Mouse (Mus musculus): ENCODE measurements around the gene Ltn1. TPM values are rescaled to one million over a fixed set of nuclear protein-coding genes. Genes with fewer than 3 reads are reported as not detected.
A peak's percentile ranks its signal among the peaks of the same experiment; 100 is the strongest.

Gene Ltn1
- polyA plus RNA-seq (2016; fragmentation: Nextera tagmentation; extraction: Ambion mirVana): 33.2 and 37.3 TPM in 2 replicates

DNA sequence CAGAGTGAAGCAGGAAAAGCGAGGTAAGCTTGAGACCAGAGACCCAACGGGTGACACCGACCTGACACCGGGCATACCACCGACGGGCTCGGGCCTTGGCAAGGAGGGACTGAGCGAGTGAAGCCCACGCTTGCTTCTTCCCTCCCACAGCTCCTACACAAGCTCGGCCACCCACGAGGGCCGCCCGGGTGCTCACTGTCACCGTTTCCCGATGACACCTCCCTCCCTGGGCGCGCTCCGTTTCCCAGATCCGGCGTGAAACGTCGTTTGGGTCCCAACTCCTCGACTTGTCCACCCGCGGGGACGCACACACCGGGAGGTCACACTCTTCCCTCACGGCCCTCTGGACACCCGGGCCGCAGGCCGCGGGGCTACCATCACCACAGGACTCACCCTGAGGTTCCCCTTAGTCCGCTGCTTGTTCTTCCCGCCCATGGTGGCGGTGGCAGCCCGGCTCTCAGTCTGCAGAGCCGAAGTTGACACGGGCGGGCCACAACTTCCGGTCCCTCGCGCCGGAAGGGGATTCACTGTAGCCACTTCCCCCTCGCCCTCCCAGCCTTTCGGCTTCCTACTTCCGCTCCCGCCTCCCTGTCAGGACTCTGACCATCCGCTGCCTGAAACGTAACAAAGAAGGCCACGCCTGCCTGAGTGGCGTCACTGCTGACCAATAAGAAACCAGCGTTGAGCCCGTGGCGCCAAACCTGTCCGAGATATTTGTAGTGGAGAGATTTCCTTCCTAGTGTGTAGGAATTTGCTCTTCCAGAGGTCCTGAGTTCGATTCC, at the start of gene Ltn1:
Gene Ltn1, minus strand, starts transcription at position 580 of the 782 bp plus-strand sequence.
- H3K4me2 ChIP-seq: peak within 1 kb of the TSS; percentile 92
- peaks cover 6% of the 10 kb centered on the region; the same call in 1 of the 2 replicates for H3K4me1 ChIP-seq (replicated peaks)
- 0 out of 2 replicates have a peak within 1 kb of the TSS, but pooled peaks have one; percentile 23 for H3K27ac ChIP-seq
- ATAC-seq (ENCODE audit: insufficient number of reproducible peaks, insufficient read depth, low FRiP score, low TSS enrichment, low read depth): peak; percentile 97
- H3K27me3 ChIP-seq: no peaks in the 10 kb centered on the region
- peak within 1 kb of the TSS; percentile 92 for H3K4me3 ChIP-seq (replicated peaks)
- H3K9me3 ChIP-seq: no peaks in the 10 kb centered on the region
- peak within 1 kb of the TSS; percentile 79 for H3K9ac ChIP-seq (replicated peaks)
- H3K36me3 ChIP-seq: 0 out of 2 replicates have a peak, but pooled peaks cover 7% of the 10 kb centered on the region
- WGBS: under 1% methylated on average over 56 of the region's 56 CpGs

DNA sequence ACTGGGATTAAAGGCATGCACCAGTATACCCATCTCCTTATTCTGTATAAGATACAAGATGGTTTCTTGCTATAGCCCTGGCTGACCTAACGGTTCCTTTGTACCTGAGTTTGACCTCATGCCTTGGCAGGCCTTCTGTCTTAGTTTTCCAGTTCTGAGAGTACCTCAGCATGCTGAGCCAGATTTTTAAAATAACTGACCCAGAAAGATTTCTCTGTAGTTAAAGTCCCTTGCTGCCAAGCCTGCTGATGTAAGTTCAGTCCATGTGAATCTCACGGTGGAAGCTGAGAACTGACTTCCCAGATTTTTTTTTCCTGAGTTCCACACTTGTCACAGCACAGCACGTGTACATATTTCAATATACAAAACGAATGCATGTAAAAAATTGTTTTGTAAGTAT, 38.2 kb upstream of the Ltn1 start:
- H3K4me3 ChIP-seq (replicated peaks): no peak overlapping the region

GRCm38 (mm10) chr16:87458752-87459151, 26.3 kb upstream of the Ltn1 start:
- no peak overlapping the region for H3K4me2 ChIP-seq
- over 99% methylated on average over 3 of the region's 3 CpGs for WGBS
- H3K4me3 ChIP-seq (replicated peaks): no peak overlapping the region
- no peaks in the 10 kb centered on the region for H3K27me3 ChIP-seq
- no peak for ATAC-seq (ENCODE audit: insufficient number of reproducible peaks, insufficient read depth, low FRiP score, low TSS enrichment, low read depth)
- peaks cover 9% of the 10 kb centered on the region for H3K4me1 ChIP-seq (replicated peaks)
- no peak overlapping the region for H3K27ac ChIP-seq
- no peak overlapping the region for H3K9ac ChIP-seq (replicated peaks)
- H3K36me3 ChIP-seq: peaks cover 49% of the 10 kb centered on the region
- no peaks in the 10 kb centered on the region for H3K9me3 ChIP-seq

More for the DNA sequence above, 38.2 kb upstream of the Ltn1 start:
- WGBS: 92% methylated on average over 4 of the region's 4 CpGs
- H3K36me3 ChIP-seq: peaks cover 85% of the 10 kb centered on the region
- no peaks in the 10 kb centered on the region for H3K9me3 ChIP-seq
- no peaks in the 10 kb centered on the region for H3K27me3 ChIP-seq
- no peaks in the 10 kb centered on the region for H3K4me1 ChIP-seq (replicated peaks)
- no peak overlapping the region for H3K27ac ChIP-seq
- no peak for ATAC-seq (ENCODE audit: insufficient number of reproducible peaks, insufficient read depth, low FRiP score, low TSS enrichment, low read depth)
- no peak overlapping the region for H3K9ac ChIP-seq (replicated peaks)
- H3K4me2 ChIP-seq: no peak overlapping the region

- peak overlapping the region; percentile 85 for H3K27ac ChIP-seq
Measured at GRCm38 (mm10) chr16:87455180-87455611, 22.8 kb upstream of the Ltn1 start.

GRCm38 (mm10) chr16:87454419-87455179, 22.2 kb upstream of the Ltn1 start, which contains the start of gene Usp16:
Gene Usp16 (plus strand): TSS chr16:87454703.
- H3K9me3 ChIP-seq: no peaks in the 10 kb centered on the region
- H3K27ac ChIP-seq: peak within 1 kb of the TSS; percentile 85
- H3K27me3 ChIP-seq: no peaks in the 10 kb centered on the region
- H3K36me3 ChIP-seq: peaks cover 14% of the 10 kb centered on the region; the same call in 1 of the 2 replicates
- peak within 1 kb of the TSS; percentile 89 for H3K4me3 ChIP-seq (replicated peaks)
- peak within 1 kb of the TSS; percentile 86 for H3K4me2 ChIP-seq
- peak; percentile 96 for ATAC-seq (ENCODE audit: insufficient number of reproducible peaks, insufficient read depth, low FRiP score, low TSS enrichment, low read depth)
- H3K4me1 ChIP-seq (replicated peaks): peaks cover 9% of the 10 kb centered on the region
- peak within 1 kb of the TSS; percentile 90 for H3K9ac ChIP-seq (replicated peaks)
- WGBS: 8% methylated on average over 45 of the region's 45 CpGs

More at GRCm38 (mm10) chr16:87455180-87455611, 22.8 kb upstream of the Ltn1 start:
- 0 out of 2 replicates have a peak, but pooled peaks have one; percentile 11 for ATAC-seq (ENCODE audit: insufficient number of reproducible peaks, insufficient read depth, low FRiP score, low TSS enrichment, low read depth)
- Histone ChIP-seq H3K4me2 (peak overlapping the region; percentile 86), H3K27me3 (no peaks in the 10 kb centered on the region), H3K36me3 (peaks cover 17% of the 10 kb centered on the region; the same call in 1 of the 2 replicates), H3K9ac (replicated peaks) (peak overlapping the region; percentile 90), H3K9me3 (no peaks in the 10 kb centered on the region), H3K4me1 (replicated peaks) (peaks cover 9% of the 10 kb centered on the region), H3K4me3 (replicated peaks) (peak overlapping the region; percentile 89)
- WGBS: under 1% methylated on average over 37 of the region's 38 CpGs

GRCm38 (mm10) chr16:87453226-87453625, 20.8 kb upstream of the Ltn1 start:
- Histone ChIP-seq H3K9me3 (no peaks in the 10 kb centered on the region), H3K27me3 (no peaks in the 10 kb centered on the region), H3K4me2 (no peak overlapping the region), H3K36me3 (peaks cover 3% of the 10 kb centered on the region; the same call in 1 of the 2 replicates), H3K4me3 (replicated peaks) (no peak overlapping the region), H3K27ac (no peak overlapping the region), H3K9ac (replicated peaks) (no peak overlapping the region), H3K4me1 (replicated peaks) (peaks cover 9% of the 10 kb centered on the region)
- WGBS: 74% methylated on average over 2 of the region's 2 CpGs
- no peak for ATAC-seq (ENCODE audit: insufficient number of reproducible peaks, insufficient read depth, low FRiP score, low TSS enrichment, low read depth)

DNA sequence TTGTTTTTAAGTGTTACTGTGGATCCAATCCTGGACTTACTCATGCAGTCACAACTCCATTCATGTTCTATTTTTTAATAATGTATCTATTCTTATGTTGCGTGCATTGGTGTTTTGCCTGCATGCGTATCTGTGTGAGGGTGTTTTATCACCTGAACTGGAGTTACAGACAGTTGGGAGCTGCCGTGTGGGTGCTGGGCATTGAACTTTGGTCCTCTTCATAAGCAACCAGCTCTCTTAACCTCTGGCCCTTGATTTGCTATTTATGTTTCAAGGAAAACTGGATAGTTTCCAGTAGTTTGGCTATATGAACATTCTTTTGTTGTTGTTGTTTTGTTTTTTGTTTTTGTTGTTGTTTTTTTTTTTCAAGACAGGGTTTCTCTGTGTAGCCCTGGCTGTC, 13.1 kb upstream of the Ltn1 start:
- peaks cover 10% of the 10 kb centered on the region for H3K4me1 ChIP-seq (replicated peaks)
- no peak overlapping the region for H3K27ac ChIP-seq
- H3K9ac ChIP-seq (replicated peaks): no peak overlapping the region
- WGBS: 94% methylated on average over 3 of the region's 3 CpGs
- H3K27me3 ChIP-seq: no peaks in the 10 kb centered on the region
- no peak overlapping the region for H3K4me3 ChIP-seq (replicated peaks)
- no peak overlapping the region for H3K4me2 ChIP-seq
- H3K9me3 ChIP-seq: no peaks in the 10 kb centered on the region
- no peak for ATAC-seq (ENCODE audit: insufficient number of reproducible peaks, insufficient read depth, low FRiP score, low TSS enrichment, low read depth)
- no peaks in the 10 kb centered on the region for H3K36me3 ChIP-seq

- Histone ChIP-seq H3K9ac (replicated peaks) (no peak overlapping the region), H3K4me2 (no peak overlapping the region), H3K27ac (no peak overlapping the region), H3K9me3 (no peaks in the 10 kb centered on the region), H3K4me1 (replicated peaks) (peaks cover 10% of the 10 kb centered on the region), H3K36me3 (no peaks in the 10 kb centered on the region), H3K27me3 (no peaks in the 10 kb centered on the region), H3K4me3 (replicated peaks) (no peak overlapping the region)
- ATAC-seq (ENCODE audit: insufficient number of reproducible peaks, insufficient read depth, low FRiP score, low TSS enrichment, low read depth): no peak
Measured at GRCm38 (mm10) chr16:87445110-87445509, 12.7 kb upstream of the Ltn1 start.

DNA sequence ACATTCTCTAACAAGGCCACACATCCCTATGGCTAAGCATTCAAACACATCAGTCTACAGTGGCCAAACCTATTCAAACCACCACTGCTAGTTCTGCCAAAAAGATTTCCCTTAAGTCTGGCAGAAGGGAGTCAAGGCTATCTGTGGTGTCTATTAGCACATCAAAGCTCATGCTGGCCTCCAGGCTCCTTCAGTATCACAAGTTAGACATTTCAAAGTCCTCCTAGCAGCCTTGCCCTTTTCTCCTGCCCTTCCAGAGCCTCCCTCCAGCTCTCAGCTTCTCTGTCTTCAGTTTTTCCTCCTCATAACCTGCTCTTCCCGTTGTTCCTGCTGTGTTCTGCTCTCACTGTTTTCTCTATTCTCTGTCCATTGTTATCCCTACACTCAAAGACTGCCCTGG, 11.7 kb upstream of the Ltn1 start:
- ATAC-seq (ENCODE audit: insufficient number of reproducible peaks, insufficient read depth, low FRiP score, low TSS enrichment, low read depth): no peak

DNA sequence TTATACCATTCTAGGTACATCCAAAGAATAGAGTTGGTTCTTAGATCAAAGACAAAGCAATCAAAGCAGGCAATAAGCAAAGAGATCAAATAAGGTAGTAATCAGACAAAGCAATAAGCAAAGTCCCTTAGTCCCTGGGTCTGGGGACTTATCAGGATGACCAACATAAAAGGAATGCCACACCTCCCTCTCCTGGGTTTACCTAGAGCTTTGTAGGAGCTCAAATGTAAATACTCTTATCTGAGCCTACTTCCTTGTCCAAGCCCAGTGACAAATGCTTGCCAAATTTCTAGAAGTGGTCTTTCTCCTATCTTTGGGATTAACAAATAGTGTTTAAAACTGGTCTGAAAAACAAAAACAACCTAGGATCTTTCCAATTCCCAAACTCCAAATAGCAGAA, 10.8 kb upstream of the Ltn1 start:
- H3K27me3 ChIP-seq: no peaks in the 10 kb centered on the region
- H3K4me3 ChIP-seq (replicated peaks): no peak overlapping the region
- no peak overlapping the region for H3K27ac ChIP-seq
- ATAC-seq (ENCODE audit: insufficient number of reproducible peaks, insufficient read depth, low FRiP score, low TSS enrichment, low read depth): no peak
- H3K4me2 ChIP-seq: no peak overlapping the region
- peaks cover 10% of the 10 kb centered on the region for H3K4me1 ChIP-seq (replicated peaks)
- no peaks in the 10 kb centered on the region for H3K9me3 ChIP-seq
- H3K9ac ChIP-seq (replicated peaks): no peak overlapping the region
- H3K36me3 ChIP-seq: no peaks in the 10 kb centered on the region

More for the DNA sequence above, 11.7 kb upstream of the Ltn1 start:
- Histone ChIP-seq H3K9ac (replicated peaks) (no peak overlapping the region), H3K4me3 (replicated peaks) (no peak overlapping the region), H3K4me1 (replicated peaks) (peaks cover 10% of the 10 kb centered on the region), H3K9me3 (no peaks in the 10 kb centered on the region), H3K36me3 (no peaks in the 10 kb centered on the region), H3K4me2 (no peak overlapping the region), H3K27ac (no peak overlapping the region), H3K27me3 (no peaks in the 10 kb centered on the region)
- 65% methylated on average over 1 of the region's 1 CpGs for WGBS

DNA sequence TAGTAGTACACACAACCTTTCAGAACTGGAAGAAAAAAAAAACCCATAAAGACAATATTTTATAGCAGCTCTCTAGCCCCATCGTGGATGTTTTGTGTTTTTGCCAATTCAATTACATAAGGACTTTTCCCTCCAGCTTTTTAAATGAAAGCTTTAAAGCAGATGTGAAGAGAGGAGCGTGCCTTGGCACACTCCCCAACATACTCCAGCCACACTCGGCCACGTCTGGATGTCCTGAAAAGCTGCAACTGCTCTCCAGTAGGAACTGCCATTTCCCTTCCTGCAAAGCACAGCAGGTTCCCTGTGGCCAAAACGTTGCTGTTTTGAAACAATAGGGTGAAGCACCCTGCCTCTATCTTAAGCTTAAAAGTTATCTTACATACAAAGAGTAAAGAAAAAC, 9.9 kb upstream of the Ltn1 start:
- Histone ChIP-seq H3K4me1 (replicated peaks) (peaks cover 10% of the 10 kb centered on the region), H3K36me3 (no peaks in the 10 kb centered on the region), H3K27ac (no peak overlapping the region), H3K4me2 (no peak overlapping the region), H3K9me3 (no peaks in the 10 kb centered on the region), H3K4me3 (replicated peaks) (no peak overlapping the region), H3K9ac (replicated peaks) (no peak overlapping the region), H3K27me3 (no peaks in the 10 kb centered on the region)
- no peak for ATAC-seq (ENCODE audit: insufficient number of reproducible peaks, insufficient read depth, low FRiP score, low TSS enrichment, low read depth)
- WGBS: 46% methylated on average over 5 of the region's 5 CpGs

Measured in limb, embryonic 12.5 days (tissue).